Mouse (Mus musculus) testis, postnatal 14 days (tissue): ENCODE measurements around the gene Srm.
A peak's percentile ranks its signal among the peaks of the same experiment; 100 is the strongest.

Source experiments
- DNase-seq: peaks from one replicate; pipeline ENCODE4 v3.0.0; 2021; ENCODE audit warnings: low spot score

Gene Srm

DNA sequence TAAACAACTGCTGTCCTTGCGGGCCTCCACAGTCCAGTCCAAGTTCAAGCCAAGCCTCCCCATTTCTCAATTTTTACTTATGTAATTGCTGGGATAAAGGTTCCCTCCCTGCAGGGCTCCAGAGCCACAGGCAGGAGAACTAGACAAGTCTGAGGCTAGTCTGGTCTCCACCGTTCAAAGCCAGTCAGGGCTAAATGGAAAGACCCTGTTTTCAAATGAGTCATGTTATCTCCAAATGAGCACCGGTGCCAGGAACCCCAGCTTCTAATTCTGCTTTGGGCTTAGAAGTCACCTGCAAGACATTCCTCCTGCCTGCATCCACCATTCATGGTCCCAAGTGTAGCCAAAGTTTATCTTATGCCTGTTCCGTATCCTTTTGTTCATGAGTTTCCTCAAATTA lies 10.6 kb downstream of the Srm start:
- DNase-seq = no peak

DNA sequence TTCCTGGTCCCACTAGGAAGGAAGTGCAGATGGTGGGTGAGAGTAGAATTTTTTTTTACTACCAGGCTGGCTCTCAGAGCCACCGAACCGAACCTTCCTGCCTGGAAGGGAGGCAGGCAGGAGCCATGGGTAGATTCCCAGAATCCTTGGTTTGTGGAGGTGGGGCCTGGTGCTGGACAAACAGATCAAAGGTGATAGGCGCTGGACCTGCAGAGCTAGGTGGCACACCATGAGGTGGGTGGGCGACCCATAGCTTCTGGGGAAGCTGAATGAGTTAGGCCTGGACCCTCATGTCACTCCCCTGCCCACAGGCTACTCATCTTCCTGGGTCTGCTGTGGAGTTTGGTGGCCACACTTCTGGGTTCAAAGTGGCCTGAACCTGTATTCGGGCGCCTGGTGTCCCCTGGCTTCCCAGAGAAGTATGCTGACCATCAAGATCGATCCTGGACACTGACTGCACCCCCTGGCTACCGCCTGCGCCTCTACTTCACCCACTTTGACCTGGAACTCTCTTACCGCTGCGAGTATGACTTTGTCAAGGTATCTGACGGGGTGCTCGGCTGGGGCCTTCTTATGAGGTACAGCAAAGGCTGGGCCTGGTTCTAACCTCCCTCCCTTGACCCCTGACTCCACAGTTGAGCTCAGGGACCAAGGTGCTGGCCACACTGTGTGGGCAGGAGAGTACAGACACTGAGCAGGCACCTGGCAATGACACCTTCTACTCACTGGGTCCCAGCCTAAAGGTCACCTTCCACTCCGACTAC lies 11.2 kb downstream of the Srm start, which contains the start of gene Masp2:
Gene Masp2 (plus strand): TSS at position 198 of the 764 bp plus-strand sequence.
- no peak for DNase-seq

DNA sequence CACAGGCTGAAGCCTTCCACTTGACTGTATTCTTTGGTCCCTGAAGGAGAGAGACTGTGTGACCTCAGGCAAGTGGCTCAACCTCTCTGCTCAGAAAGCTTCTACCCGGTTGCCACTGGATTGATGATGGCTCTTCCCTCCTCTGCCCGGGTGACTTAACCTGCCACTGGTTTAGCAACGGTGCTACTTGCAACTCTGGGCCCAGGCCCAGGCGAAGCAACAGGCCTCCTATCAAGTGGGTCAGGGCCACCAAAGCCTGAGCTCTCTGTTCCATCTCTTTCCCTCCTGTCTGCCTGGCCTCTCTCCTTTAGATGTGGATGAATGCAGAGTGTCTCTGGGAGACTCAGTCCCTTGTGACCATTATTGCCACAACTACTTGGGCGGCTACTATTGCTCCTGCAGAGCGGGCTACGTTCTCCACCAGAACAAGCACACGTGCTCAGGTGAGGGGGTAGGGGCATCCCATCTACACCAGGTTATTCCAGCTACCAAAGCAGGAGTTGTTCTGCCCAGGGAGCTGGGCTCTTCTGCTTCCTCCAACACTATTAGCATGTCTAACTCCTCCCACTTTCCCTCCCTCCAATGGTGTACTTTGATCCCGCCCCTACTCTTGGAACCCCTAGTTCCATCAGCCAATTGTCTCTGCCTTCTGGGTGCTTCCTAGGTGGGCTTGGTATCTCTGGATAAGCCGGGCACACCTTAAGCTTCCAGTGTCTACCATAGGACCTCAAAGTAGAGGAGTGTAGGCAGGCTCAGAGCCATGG lies 12.3 kb downstream of the Srm start:
- DNase-seq = no peak

DNA sequence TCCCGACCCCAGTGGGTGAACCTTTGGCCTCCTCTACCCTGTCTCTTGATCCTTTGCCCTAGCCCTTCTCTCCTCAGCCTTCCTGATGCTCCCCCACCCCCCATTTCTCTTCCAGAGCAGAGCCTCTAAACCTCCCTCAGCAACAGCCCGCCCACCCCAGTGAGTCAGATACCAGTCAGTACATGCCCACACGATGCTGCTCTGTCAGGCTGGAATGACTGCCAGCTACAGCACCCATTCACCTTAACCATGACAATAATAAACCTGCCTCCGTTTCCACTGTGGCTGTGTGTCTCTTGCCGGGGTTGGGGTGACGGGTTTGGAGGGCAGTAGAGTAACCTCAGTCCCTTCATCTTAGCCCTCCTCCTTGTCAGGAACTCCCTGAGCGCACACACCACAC lies 12.8 kb downstream of the Srm start:
- no peak for DNase-seq

DNA sequence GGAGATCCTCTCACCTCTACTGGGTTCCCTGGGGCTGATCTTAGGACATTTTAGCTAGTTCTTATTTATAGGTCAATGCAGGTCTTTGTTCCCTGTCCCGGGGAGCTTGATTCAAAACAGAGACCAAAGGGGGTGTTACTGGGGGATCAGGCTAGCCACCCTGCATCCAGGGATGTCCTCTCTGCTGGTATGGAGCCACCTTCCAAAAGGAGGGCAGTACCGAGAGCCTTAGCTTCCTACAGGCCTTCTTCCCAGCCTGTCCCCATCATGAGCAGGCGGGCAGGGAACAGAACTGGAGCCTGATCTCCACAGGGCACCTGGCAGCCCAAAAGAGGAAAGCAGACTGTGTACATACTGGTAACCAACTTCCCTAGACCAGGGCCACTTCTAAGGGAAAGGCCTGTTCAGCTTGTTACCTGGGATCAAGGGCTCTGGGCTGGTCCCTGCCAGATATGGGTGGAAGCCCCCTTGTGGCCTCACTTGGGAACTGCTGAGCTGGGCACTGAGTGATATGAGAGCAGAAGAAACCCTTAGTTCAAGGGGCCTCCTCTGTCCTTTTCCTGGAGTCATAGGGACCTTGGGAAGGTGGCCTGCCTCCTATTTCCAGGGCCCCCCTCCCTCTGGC lies 13.3 kb downstream of the Srm start:
- DNase-seq = no peak

DNA sequence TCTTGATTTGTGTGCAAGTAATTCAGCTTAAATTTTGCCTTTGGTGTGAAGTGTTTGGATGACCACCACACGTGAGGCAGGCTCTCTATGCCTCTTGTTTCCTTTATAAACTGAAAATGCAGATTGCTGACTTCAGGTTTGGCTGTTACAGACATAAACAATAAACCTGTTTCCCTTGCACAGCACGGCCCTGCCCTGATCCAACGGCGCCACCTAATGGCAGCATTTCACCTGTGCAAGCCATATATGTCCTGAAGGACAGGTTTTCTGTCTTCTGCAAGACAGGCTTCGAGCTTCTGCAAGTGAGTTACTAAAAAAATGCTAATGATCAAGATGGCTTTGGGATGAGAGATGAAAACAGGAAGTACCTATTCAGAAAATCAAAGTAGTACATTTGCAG lies 16.5 kb downstream of the Srm start:
- peak; percentile 61 for DNase-seq

DNA sequence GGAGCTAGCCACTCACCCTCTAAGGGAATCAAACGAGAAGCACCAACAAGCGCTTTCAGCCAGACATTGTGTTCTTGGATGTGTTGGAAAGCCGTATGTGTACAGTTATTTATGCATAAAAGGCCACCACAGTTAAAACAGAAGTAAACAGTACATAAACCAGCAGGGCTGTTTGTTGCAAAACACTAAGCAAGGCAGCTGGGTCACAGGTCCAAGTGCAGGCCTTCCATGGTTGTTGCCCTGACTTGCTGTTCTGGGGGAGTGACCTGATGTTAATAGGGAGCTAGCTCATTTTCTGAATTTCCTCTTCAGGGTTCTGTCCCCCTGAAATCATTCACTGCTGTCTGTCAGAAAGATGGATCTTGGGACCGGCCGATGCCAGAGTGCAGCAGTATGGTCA lies 18.5 kb downstream of the Srm start:
- DNase-seq = no peak

DNA sequence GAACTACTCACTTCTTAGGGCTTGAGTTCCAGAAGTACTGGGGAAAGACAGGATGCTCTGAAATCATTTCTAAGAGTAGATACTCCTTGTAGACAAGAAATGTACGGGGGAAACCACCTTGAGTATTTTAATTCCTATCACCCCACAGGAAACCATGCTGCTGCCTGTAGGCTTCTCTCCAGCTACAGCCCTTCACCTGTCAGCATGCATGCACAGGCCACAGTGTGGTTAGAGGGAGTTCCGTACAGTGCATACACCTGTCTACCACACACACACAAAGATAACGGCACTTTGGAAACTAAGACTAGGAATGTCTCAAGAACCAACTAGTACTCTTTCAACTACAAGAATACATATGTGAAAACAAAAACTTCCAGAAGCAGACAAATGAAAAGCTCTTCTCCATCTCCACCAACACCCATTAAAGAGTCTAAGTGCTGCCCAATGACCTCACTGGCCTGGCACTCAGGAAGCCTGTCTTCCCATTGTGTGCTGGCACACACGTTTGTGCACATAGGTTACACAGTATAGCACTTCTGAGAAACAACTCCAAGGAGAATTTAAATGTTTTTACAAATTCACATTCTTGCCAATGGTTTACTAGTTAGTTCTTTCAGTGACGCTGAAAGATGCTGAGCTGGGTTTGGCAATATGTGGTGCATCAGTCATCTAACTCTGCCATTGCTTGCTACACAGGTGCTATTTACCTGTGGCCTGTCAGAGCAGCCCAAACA lies 19.5 kb downstream of the Srm start:
- no peak for DNase-seq

DNA sequence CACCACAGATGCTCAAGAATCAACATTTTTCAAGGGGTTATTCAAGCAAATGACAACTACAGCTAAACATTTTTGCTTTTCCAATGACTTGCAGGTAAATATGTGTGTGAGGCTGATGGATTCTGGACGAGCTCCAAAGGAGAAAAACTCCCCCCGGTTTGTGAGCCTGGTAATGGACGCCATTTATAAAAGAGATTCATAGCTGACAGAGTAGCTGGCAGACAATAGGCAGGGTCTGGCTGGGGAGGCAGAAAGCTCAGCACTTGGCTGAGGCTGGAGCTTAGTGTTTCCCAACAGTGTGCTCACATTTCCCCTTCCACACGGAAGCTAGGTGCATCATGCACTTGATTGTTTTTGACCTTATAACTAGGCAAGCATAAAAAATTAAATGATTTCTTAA lies 21.3 kb downstream of the Srm start:
- no peak for DNase-seq

DNA sequence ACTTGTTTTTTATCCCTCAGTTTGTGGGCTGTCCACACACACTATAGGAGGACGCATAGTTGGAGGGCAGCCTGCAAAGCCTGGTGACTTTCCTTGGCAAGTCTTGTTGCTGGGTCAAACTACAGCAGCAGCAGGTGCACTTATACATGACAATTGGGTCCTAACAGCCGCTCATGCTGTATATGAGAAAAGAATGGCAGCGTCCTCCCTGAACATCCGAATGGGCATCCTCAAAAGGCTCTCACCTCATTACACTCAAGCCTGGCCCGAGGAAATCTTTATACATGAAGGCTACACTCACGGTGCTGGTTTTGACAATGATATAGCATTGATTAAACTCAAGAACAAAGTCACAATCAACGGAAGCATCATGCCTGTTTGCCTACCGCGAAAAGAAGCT lies 22.4 kb downstream of the Srm start:
- no peak for DNase-seq

DNA sequence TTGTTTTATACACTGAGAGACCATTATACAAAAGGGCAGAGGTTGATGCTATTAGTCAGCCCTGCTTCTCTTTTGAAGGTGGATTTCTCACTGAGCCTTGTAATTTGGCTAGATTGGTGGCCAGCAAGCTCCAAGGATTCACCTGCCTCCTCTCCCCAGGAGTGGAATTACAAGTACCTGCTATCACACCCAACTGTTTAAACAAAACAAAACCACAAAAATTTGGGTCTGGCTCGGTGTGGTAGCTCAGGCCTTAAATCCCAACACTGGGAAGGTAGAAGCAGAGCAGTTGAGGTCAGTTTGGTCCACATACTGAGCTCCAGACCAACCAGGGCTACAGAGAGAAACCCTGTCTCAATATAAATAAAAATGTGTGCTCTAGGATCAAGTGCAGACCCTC lies 28.5 kb downstream of the Srm start:
- DNase-seq = no peak

DNA sequence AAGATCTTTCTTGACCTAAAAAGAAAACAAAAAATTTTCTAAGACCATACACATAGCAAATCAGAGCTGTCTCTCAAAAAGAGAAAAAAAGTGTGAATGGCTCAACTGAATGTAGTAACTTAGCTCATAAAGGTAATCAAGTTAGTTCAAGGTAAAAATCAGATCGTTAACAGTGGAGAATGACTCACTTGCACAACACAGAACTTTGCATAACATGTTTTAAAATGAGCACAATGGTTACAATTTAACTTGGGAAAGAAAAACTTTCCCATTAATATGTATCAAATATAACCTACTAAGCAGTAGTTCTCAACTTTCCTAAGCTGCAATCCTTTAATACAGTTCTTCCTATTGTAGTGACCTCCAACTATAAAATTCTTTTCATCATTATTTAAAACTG lies 29.4 kb downstream of the Srm start:
- no peak for DNase-seq

DNA sequence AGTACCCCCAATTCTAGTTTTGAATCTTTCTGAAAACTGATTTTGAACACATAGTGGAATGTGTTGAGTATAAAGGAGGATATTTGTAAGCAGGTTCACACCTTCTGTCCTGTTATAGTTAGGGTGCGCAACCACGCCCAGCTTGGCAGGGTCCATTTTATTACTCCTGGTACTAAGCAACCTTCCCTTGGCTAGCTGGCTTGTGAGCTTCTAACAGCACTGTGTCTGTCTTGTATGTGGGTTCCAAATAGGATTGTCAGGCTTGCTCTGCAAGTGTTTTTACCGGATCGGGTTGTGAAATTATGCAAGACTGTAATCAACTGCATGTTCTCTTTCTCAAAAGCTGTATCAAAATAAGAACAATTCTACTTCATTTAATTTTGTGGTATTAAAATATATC lies 31.2 kb downstream of the Srm start:
- DNase-seq = no peak

DNA sequence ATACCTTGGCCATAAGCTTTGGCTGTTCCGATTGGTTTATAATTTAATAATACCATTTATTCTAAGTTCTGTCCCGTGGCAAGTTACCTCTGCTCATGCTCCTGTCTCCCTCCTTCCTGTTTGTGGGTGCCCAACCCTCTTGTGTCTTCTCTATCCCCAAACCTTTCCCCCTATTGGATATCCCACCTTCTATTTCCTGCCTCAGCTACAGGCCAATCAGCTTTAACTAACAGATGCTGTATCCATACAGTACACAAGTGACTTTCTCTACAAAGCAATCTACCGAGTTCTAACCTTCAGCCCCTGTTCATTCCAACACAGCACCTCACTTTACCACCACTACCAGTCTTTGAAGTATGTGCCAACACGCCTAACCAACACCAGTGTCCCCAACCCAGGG lies 32.3 kb downstream of the Srm start:
- DNase-seq = no peak

DNA sequence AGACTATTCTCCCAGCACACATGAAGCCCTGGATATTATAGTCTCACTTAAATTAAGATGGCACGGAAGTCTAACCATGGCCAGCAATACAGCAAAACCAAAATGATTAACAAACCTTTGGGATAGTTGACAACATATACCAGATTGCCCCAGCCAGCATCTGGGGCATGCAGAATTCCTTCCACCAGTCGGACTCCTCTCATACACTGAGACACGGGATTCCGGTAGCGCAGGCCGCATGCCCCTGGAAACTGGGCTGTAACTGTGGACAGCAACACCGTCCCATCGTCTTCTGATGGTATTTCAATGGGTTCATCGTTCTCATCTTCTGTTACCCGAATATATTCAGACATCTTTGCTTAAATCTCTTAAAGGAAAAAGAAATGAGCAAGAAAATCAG lies 33.7 kb downstream of the Srm start:
- DNase-seq = no peak

DNA sequence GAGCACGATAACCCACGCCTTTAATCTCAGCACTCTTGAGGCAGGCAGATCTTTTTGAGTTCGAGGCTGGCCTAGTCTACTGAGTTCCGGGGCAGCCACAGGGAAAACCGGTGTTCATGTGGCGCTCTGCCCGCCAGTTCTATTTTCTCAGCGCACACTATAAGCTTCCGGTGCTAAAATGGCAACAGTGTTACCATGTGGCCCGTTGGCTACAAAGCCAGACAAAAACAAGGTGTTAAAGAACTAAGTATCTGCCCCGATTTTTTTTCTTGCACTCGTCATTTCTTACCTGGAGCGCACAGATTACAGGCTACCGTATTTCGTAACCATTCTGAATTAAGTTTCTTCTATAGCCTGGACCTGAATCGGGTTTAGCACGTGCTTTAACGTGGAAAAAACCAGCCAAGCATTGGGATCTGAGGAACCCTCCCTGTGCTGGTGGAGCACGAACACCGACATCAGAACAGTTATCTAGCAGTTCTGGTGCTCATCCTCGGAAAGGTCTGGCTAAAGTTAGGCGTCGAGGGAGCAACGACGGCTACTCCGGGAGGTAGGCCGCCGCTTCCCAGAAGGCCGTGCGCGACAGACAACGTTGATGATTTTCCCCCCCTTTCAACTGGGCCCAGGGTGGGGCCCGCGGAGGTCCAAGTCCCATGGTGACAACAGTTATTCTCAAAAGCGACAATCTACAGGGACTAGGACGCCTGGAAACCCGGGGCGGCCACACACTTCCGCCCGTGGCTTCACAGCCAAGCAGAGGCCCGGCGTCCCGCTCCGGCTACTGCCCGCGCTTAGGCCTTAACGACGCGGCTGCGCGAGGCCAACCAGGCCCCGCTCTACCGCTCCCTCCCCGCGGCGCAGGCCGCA lies 34.7 kb downstream of the Srm start:
- DNase-seq = peak; percentile 81

DNA sequence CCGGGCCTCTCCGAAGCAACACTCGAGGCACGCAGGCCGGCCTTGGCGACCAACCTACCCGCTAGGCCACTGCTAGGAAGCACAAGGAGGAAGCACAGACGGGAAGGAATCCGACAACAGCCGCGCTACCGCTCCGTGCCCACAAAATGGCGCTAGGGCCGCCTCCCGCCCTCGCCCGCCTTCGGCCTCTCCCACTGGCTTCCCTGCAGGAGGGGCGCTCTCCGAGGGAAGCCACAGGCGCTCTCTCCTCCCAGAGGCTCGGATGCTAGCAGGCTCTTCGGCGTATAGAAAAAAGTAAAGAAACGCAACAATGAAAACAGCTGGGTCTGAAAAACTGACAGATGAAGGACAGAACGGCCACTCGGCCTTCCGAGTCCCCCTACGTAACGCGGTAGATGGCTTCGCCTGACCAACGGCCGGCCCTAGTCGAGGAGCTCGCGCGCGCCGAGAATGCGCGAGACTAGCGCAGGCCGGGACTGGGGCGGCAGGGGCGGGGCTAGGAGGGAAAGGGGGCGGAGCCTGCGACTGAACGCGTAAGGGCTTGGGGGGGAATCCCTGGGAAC lies 35.4 kb downstream of the Srm start, which contains the start of gene Tardbp:
Gene Tardbp (minus strand): TSS at position 397 of the 563 bp plus-strand sequence.
- DNase-seq = peak; percentile 96

DNA sequence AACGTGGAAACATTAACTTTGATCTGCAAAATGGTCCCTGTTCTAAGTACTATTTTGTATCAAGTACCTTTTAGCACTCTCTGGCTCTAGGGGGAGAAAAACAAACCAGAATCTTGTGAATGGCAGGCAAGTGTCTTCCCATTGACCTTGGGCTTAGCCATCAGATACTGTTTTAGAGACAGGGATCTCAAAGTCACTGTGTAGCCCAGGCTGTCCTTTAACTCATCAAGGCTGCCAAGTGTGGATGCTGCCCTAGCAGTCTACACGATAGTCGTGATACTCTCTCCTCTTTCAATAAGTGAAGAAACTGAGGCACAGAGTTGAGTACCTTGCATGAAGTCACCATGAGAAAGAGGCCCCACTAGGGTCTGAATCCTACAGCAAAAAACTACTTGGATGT lies 35.9 kb downstream of the Srm start:
- no peak for DNase-seq

DNA sequence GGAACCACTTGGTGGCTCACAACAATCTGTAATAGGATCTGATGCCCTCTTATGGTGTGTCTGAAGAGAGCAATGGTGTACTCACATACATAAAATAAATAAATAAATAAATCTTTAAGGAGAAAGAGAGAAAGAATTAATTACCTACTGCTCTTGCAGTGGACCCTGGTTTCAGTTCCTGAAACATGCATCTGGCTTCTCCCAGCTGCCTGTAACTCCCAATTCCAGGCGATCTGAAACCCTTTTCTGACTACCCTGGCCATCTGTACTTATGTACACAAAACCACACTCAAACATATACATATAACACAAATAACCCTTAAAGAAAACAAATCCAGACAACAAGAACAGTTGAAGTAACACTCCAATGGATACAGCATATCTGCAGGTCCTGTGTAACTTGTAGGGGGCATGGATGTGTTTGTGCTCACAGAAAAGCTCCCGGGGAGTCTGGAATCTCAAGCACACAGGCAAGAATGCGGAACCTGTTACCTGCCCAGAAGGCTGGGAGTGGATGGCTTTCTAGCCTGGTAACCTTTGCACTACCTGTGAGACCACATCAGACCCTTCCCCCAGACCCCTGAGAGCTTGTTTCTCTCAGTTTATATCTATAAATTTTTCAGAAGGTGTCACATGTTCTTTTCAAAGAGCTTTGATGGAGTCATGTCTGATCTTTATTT lies 40.9 kb downstream of the Srm start:
- no peak for DNase-seq

DNA sequence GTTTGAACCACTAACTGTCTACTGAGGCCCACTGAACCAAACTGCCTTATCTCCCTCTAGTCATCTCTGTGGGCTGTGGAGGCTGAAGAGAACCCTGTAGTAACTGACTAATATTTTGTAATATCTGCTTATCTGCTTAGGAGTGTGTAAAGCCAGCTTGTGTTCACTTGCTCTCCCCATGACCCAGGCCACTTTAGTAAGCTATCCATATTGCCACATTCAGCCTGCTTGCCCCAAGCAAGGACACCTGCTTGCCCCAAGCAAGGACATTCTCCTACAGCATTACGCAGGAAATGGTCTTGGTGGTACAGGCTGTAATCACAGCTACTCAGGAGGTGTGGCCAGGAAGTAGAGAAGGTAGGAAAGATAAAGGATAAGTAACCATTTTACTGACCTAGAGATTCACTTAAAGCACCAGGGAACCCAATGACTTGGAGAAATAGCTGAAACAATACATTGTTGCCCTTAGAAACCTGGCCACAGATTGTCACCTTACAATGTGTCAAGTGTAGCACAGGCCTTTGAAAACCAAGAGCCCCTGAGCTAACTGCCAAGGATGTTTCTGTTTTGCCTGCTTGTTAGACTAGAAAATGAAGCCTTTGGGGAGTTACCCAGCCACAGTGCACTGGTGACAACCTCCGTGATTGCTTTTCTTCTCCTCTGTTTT lies 42.2 kb downstream of the Srm start:
- peak; percentile 64 for DNase-seq
